Mouse (Mus musculus) CH12.LX (cell line): ENCODE measurements around the gene Sf3b2.

ENCODE experiments used
- CHD1 ChIP-seq: IDR thresholded peaks from 2 replicates; pipeline ENCODE4 v1.6.1; 2012; ENCODE audit warnings: low read depth, low read length, improper control_type of control experiment, inconsistent platforms
- CHD2 ChIP-seq: IDR thresholded peaks from 2 replicates; pipeline ENCODE4 v1.6.1; 2011; ENCODE audit warnings: low read length, improper control_type of control experiment
- CTCF ChIP-seq, 2 experiments: IDR thresholded peaks in 1 of 2; conservative IDR thresholded peaks in 1 of 2; 2 replicates each; pipeline ENCODE4 v1.5.1; 2011 to 2012; ENCODE audit warnings: low read depth in 2 of 2, low read length in 2 of 2, improper control_type of control experiment in 1 of 2, inconsistent platforms in 1 of 2, mild to moderate bottlenecking in 1 of 2, moderate library complexity in 1 of 2
- IRF4 ChIP-seq: IDR thresholded peaks from 2 replicates; pipeline ENCODE4 v1.6.1; 2014; ENCODE audit warnings: low read depth, mild to moderate bottlenecking, inconsistent platforms, low read length, improper control_type of control experiment
- KAT2A ChIP-seq: IDR thresholded peaks from 2 replicates; pipeline ENCODE4 v1.6.1; 2012; ENCODE audit warnings: low read length, improper control_type of control experiment, inconsistent platforms; ENCODE audit not compliant: insufficient replicate concordance
- MAZ ChIP-seq: IDR thresholded peaks from 2 replicates; pipeline ENCODE4 v1.6.1; 2012; ENCODE audit warnings: low read depth, mild to moderate bottlenecking, inconsistent platforms, low read length, improper control_type of control experiment, moderate library complexity
- NELFE ChIP-seq: IDR thresholded peaks from 2 replicates; pipeline ENCODE4 v1.6.1; 2011; ENCODE audit warnings: low read depth, low read length, improper control_type of control experiment
- POLR2A ChIP-seq: IDR thresholded peaks from 2 replicates; pipeline ENCODE4 v1.6.1; 2011; ENCODE audit warnings: low read depth, mild to moderate bottlenecking, improper control_type of control experiment, low read length
- POLR2AphosphoS2 ChIP-seq: IDR thresholded peaks from 2 replicates; pipeline ENCODE4 v1.6.1; 2011; ENCODE audit warnings: low read depth, low read length, improper control_type of control experiment
- UBTF ChIP-seq: IDR thresholded peaks from 2 replicates; pipeline ENCODE4 v1.6.1; 2012; ENCODE audit warnings: low read depth, mild to moderate bottlenecking, inconsistent platforms, low read length, improper control_type of control experiment, moderate library complexity
- USF1 ChIP-seq: IDR thresholded peaks from 2 replicates; pipeline ENCODE4 v1.6.1; 2014; ENCODE audit warnings: low read depth, mild to moderate bottlenecking, inconsistent platforms, low read length, improper control_type of control experiment
- ZMIZ1 ChIP-seq: IDR thresholded peaks from 2 replicates; pipeline ENCODE4 v1.6.1; 2012; ENCODE audit warnings: low read depth, mild to moderate bottlenecking, inconsistent platforms, low read length, improper control_type of control experiment
- ZNF384 ChIP-seq: IDR thresholded peaks from 2 replicates; pipeline ENCODE4 v1.6.1; 2012; ENCODE audit warnings: low read depth, low read length, improper control_type of control experiment, inconsistent platforms

GRCm38 (mm10) chr19:5274641-5275040 lies 20.6 kb downstream of the Sf3b2 start:
- no peak for TF ChIP-seq POLR2A
- TF ChIP-seq CTCF (conservative IDR thresholded peaks at IDR 0.05 in 1 of 2, IDR thresholded peaks at IDR 0.05 in 1 of 2; ENCODE audit: low read depth in 2 of 2, low read length in 2 of 2): no peak
- no peak for TF ChIP-seq CHD1
- TF ChIP-seq NELFE: no peak
- no peak for TF ChIP-seq UBTF
- TF ChIP-seq USF1: no peak
- TF ChIP-seq MAZ: no peak
- TF ChIP-seq POLR2AphosphoS2: no peak
- no peak for TF ChIP-seq ZNF384
- TF ChIP-seq IRF4: no peak
- no peak for TF ChIP-seq KAT2A
- TF ChIP-seq CHD2: no peak
- TF ChIP-seq ZMIZ1: no peak
